16 mouse cellular contexts compared by ENCODE assay signal in genomic region chr13:96511893-96512292, GRCm38 (mm10). TPM values are rescaled to one million over a fixed set of nuclear protein-coding genes. Genes with fewer than 3 reads are reported as not detected.
A peak's percentile ranks its signal among the peaks of the same experiment; 100 is the strongest.
DNase-seq lines count a peak whose midpoint lies in the region; ATAC-seq and TF ChIP-seq lines count a peak whose summit lies in the region.
"Had no signal": no experiment of that assay in that cellular context is flagged by ENCODE, and none has a peak within 500 bp of the region (broad histone marks: within the 10 kb centered on the region; RNA-seq: fewer than 3 reads in every experiment).

No protein-coding gene starts in this region.

- H3K36me3 ChIP-seq in intestine, embryonic 14.5 days (ENCODE audit: control insufficient read depth, insufficient read depth, low read length), result no peaks in the 10 kb centered on the region
- H3K36me3 ChIP-seq in intestine, embryonic 16.5 days (ENCODE audit: control insufficient read depth, insufficient read depth, low read length), result no peaks in the 10 kb centered on the region
- H3K36me3 ChIP-seq in G1E (replicated peaks), result peaks cover 69% of the 10 kb centered on the region
- H3K36me3 ChIP-seq: neural tube, embryonic 13.5 days had no signal

- no peak overlapping the region for H3K4me3 ChIP-seq in intestine, embryonic 14.5 days (ENCODE audit: low read depth, low read length)
- H3K4me3 ChIP-seq in intestine, embryonic 16.5 days (ENCODE audit: low read length), result no peak overlapping the region
- no peak overlapping the region; the same call in 1 of the 2 replicates for H3K4me3 ChIP-seq in G1E (ENCODE audit: low read depth, low read length)
- H3K4me3 ChIP-seq: neural tube, embryonic 13.5 days had no signal

- no peak overlapping the region for H3K4me2 ChIP-seq in intestine, embryonic 14.5 days (ENCODE audit: low read length)
- no peak overlapping the region for H3K4me2 ChIP-seq in intestine, embryonic 16.5 days (ENCODE audit: low read depth, low read length)
- H3K4me2 ChIP-seq: neural tube, embryonic 13.5 days had no signal

- 0 out of 2 replicates have a peak overlapping the region, but pooled peaks have one; percentile 25 for H3K27ac ChIP-seq in intestine, embryonic 14.5 days (ENCODE audit: low read depth)
- H3K27ac ChIP-seq in intestine, embryonic 16.5 days (ENCODE audit: low read length), result no peak overlapping the region
- H3K27ac ChIP-seq: neural tube, embryonic 13.5 days had no signal

- no peak overlapping the region for H3K9ac ChIP-seq in intestine, embryonic 14.5 days (ENCODE audit: low read length)
- H3K9ac ChIP-seq in intestine, embryonic 16.5 days (ENCODE audit: low read depth, low read length), result no peak overlapping the region
- H3K9ac ChIP-seq: neural tube, embryonic 13.5 days had no signal

- no peak for ATAC-seq in intestine, embryonic 14.5 days (replicated peaks; ENCODE audit: low FRiP score, low TSS enrichment, low read depth)
- no peak for ATAC-seq in intestine, embryonic 16.5 days
- ATAC-seq in G1E (ENCODE audit: extremely low read depth, insufficient number of reproducible peaks, low FRiP score, poor library complexity, severe bottlenecking), result 0 out of 2 replicates have a peak, but pooled peaks have one; percentile 40

- H3K9me3 ChIP-seq in intestine, embryonic 14.5 days (ENCODE audit: control insufficient read depth, low read length), result no peaks in the 10 kb centered on the region
- H3K9me3 ChIP-seq in intestine, embryonic 16.5 days (ENCODE audit: control insufficient read depth, low read length), result no peaks in the 10 kb centered on the region
- no peaks in the 10 kb centered on the region for H3K9me3 ChIP-seq in G1E (replicated peaks)
- H3K9me3 ChIP-seq: neural tube, embryonic 13.5 days had no signal

- no peak for TF ChIP-seq CTCF in G1E (IDR thresholded peaks at IDR 0.05; ENCODE audit: low read depth, low read length)

- no peak for DNase-seq in intestine, embryonic 14.5 days (ENCODE audit: low spot score)
- peak; percentile 6 for DNase-seq in G1E (ENCODE audit: low spot score)
- DNase-seq in heart, adult 9 months (ENCODE audit: low spot score in 2 of 2), result peak; percentile 36 to 37
- DNase-seq in kidney, postnatal 10 days, result peak; percentile 19
- DNase-seq in cerebellum, adult 11 months, result no peak
- no peak for DNase-seq in spleen, postnatal 36 days (ENCODE audit: low spot score in 2 of 2)
- no peak for DNase-seq in cerebellum, postnatal 4 days (ENCODE audit: low spot score in 2 of 2)
- DNase-seq: right cerebral cortex, postnatal 14 days had no signal

- WGBS in intestine, embryonic 14.5 days, result 39% methylated on average over 5 of the region's 5 CpGs
- 40% methylated on average over 5 of the region's 5 CpGs for WGBS in intestine, embryonic 16.5 days

- H3K4me1 ChIP-seq in intestine, embryonic 14.5 days (replicated peaks; ENCODE audit: control insufficient read depth, insufficient read depth, low read length), result peaks cover 14% of the 10 kb centered on the region
- peaks cover 5% of the 10 kb centered on the region; the same call in 1 of the 2 replicates for H3K4me1 ChIP-seq in intestine, embryonic 16.5 days (ENCODE audit: control insufficient read depth, insufficient read depth, low read length)
- H3K4me1 ChIP-seq in G1E (ENCODE audit: insufficient read depth, low read depth, low read length), result peaks cover 22% of the 10 kb centered on the region

- H3K27me3 ChIP-seq in intestine, embryonic 14.5 days (replicated peaks; ENCODE audit: control insufficient read depth, insufficient read depth, low read length), result no peaks in the 10 kb centered on the region
- no peaks in the 10 kb centered on the region for H3K27me3 ChIP-seq in intestine, embryonic 16.5 days (replicated peaks; ENCODE audit: control insufficient read depth, insufficient read depth, low read length)
- no peaks in the 10 kb centered on the region for H3K27me3 ChIP-seq in G1E (ENCODE audit: insufficient read depth, low read length)
- H3K27me3 ChIP-seq: CH12.LX; neural tube, embryonic 13.5 days had no signal

RNA-seq across cellular contexts. Expression of gene Gm17622, which starts 21.4 kb away (rescaled TPM):
- polyA plus RNA-seq in intestine, embryonic 14.5 days (2014; fragmentation: Nextera tagmentation; extraction: Ambion mirVana), result not detected in 2 replicates
- not detected in 2 replicates for polyA plus RNA-seq in intestine, embryonic 16.5 days (2015; fragmentation: Nextera tagmentation; extraction: Ambion mirVana)
- not detected in 2 replicates for total RNA-seq in G1E (2014; fragmentation: Nextera tagmentation)
- not detected in 2 replicates for total RNA-seq in G1E (2017)
- not detected in 2 replicates for polyA plus RNA-seq in G1E (2012)
- total RNA-seq: CH12.LX; layer of hippocampus, adult 8-10 months; liver, adult 2 months had no signal
- polyA plus RNA-seq: embryonic facial prominence, embryonic 11.5 days; frontal cortex, adult 2 months; hindbrain, embryonic 11.5 days; liver, adult 2 months; neural tube, embryonic 13.5 days had no signal

RNA-seq across cellular contexts. Expression of gene Polk, which starts 30.5 kb away (rescaled TPM):
- 11.0 and 12.1 TPM in 2 replicates for polyA plus RNA-seq in intestine, embryonic 14.5 days (2014; fragmentation: Nextera tagmentation; extraction: Ambion mirVana)
- 8.0 and 8.3 TPM in 2 replicates for polyA plus RNA-seq in intestine, embryonic 16.5 days (2015; fragmentation: Nextera tagmentation; extraction: Ambion mirVana)
- total RNA-seq in G1E (2014; fragmentation: Nextera tagmentation), result 44.1 and 49.7 TPM in 2 replicates
- total RNA-seq in G1E (2017), result 19.1 and 25.6 TPM in 2 replicates
- 0.36 and 0.72 TPM in 2 replicates for polyA plus RNA-seq in G1E (2012)

RNA-seq across cellular contexts. Expression of gene Col4a3bp, which starts 30.5 kb away (rescaled TPM):
- 12.6 and 12.7 TPM in 2 replicates for polyA plus RNA-seq in intestine, embryonic 14.5 days (2014; fragmentation: Nextera tagmentation; extraction: Ambion mirVana)
- 10.2 and 10.7 TPM in 2 replicates for polyA plus RNA-seq in intestine, embryonic 16.5 days (2015; fragmentation: Nextera tagmentation; extraction: Ambion mirVana)
- total RNA-seq in G1E (2014; fragmentation: Nextera tagmentation) (36.9 and 58.0 TPM in 2 replicates), G1E (2017) (40.0 and 57.5 TPM in 2 replicates)
- 13.6 and 18.0 TPM in 2 replicates for polyA plus RNA-seq in G1E (2012)

RNA-seq across cellular contexts. Expression of gene Ankdd1b, which starts 40.9 kb away (rescaled TPM):
- 0.16 and 0.23 TPM in 2 replicates for polyA plus RNA-seq in intestine, embryonic 14.5 days (2014; fragmentation: Nextera tagmentation; extraction: Ambion mirVana)
- polyA plus RNA-seq in intestine, embryonic 16.5 days (2015; fragmentation: Nextera tagmentation; extraction: Ambion mirVana), result 0.10 and 0.26 TPM in 2 replicates
- total RNA-seq in G1E (2014; fragmentation: Nextera tagmentation), result not detected in 2 replicates
- total RNA-seq in G1E (2017), result 0.16 and 0.29 TPM in 2 replicates
- not detected in 2 replicates for polyA plus RNA-seq in G1E (2012)
- total RNA-seq: liver, adult 2 months had no signal
- polyA plus RNA-seq: embryonic facial prominence, embryonic 11.5 days; hindbrain, embryonic 11.5 days; liver, adult 2 months; neural tube, embryonic 13.5 days had no signal

Comparison
In these comparisons a context has a peak if more than half of its experiments do, and no peak if none do; other contexts are left out.
1. DNase-seq: peak in G1E (single experiment), heart, adult 9 months (2 of 2) and kidney, postnatal 10 days (single experiment); none in intestine, embryonic 14.5 days (single experiment), cerebellum, adult 11 months (single experiment), spleen, postnatal 36 days (0 of 2) and cerebellum, postnatal 4 days (0 of 2).